Mouse (Mus musculus) skeletal muscle tissue, adult 2 months (tissue): ENCODE measurements at regions not wholly inside any gene's neighbourhood (a gene's known extent, or its start where the extent isn't known, plus 50 kb on each side); places are given as distances from the start of the nearest gene placed in this dataset.
A peak's percentile ranks its signal among the peaks of the same experiment; 100 is the strongest.

Experiments used
- DNase-seq: peaks from one replicate; pipeline ENCODE4 v3.0.0-alpha.2; 2012; ENCODE audit warnings: low read depth, low spot score

DNA sequence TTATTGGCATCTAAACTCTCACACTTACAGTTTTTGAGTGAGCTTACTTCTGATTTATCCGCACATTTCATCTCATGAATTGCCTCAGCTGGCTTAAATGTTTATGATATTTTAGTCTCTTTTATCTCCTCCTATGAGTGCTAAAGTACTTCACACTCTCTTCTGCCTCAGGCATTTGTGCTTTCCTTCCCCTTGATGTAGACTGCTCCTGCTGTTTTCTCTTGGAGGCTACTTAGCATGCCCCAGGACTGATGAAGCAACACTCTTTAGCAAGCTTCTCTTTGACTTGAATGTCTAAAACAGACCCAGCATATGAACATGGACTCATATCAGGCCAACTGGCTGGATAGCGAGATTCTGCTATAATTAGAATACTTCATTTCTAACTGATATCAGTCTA, 882.8 kb downstream of the Tecrl start:
- DNase-seq, result no peak

DNA sequence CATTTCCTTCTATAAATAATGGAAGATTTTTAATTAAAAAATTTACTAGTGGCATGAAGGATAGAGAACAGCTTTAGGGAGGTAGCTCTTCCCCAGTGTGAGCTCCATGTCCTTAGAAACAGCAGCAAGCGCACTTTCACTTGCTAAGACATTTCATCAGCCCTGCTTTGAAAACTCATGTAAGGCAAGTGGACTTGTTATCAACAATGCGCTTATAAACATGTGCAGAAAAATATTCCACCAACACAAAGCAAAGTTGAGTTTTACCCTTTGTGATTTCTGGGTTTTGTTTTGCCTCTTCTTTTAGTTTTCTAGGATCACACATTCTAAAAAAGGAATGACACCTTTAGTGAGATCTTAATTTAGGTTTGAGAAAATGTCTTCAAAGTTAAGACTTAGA, 890.7 kb downstream of the Tecrl start:
- no peak for DNase-seq

DNA sequence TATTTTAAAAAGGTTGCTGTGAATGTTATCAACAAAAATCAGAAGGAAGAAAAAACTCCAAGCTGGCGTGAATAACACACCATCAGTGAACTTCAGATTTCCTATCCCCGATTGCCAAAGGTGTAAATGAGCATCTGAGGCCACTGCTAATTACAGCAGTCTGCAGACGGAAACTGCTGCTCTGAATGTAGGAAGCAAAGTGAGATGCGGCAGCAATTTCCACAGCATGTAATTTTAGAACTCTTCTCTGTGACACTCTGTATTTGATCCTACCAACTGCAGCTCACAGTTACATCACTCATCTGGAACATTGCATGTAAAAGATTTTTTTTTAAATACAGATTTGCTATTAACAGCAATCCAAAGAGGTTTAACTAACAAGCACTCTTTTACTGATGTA, 913.7 kb downstream of the Tecrl start:
- DNase-seq, result no peak

DNA sequence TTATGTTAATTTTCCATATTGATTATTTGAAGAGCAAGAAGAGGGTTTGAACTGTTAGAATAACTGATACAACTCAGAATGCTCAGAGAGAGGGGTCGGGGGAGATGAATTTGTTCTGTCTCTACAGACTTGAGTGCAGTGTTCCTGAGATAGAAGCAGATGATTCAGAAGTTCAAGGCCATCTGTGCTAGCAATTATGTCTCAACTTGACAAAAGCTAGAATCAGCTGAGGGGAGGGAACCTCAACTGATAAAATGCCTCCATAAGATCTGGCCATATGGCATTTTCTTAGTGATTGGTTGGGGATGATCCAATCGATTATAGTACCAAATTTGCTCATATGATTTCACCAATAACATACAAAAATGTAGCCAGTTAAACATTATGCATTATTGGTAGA, 914.9 kb downstream of the Tecrl start:
- DNase-seq, result no peak

- no peak for DNase-seq
Measured at GRCm38 (mm10) chr5:82420396-82420795, 934.6 kb downstream of the Tecrl start.

GRCm38 (mm10) chr5:82396632-82397234, 958.3 kb downstream of the Tecrl start:
- DNase-seq, result no peak

- DNase-seq, result no peak
Measured at GRCm38 (mm10) chr5:82361624-82362023, 993.4 kb downstream of the Tecrl start.

DNA sequence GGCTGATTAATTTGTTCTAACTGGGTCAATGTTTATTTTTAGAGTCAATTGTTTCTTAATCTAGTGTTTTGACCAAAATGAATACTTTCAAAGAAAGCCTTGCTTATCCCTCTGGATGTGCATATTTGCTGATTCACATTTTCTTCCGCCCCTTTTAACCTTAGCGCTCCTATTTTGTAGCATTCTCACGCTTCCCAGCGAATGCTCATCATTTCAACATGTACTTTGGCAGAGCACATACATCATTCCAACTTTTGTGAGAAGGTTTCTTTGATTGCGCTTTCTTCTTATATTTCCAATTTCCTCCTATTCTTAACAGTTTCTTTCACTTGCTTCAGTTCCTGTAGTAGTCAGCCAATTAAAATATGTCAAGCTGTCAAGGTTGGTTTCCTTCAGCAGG, 998.7 kb downstream of the Tecrl start:
- DNase-seq, result no peak

DNA sequence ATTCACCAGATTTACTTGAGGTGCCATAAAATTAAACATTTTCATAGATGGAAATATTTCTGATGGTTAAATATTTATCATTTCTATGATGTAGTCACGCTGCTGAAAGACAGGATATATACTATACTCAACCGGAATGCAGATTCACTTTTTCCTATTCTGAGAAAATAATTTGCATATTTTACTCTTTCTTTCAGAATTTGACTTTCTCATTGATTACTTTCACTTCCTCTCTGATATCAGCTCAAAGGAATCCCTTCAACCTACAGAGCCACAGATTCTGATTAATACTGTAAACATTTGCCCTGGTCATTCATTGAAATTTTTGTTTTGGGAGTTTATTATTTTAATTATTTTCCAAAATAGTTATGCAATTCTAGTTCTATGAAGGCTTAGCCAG, 1003.9 kb downstream of the Tecrl start:
- no peak for DNase-seq

DNA sequence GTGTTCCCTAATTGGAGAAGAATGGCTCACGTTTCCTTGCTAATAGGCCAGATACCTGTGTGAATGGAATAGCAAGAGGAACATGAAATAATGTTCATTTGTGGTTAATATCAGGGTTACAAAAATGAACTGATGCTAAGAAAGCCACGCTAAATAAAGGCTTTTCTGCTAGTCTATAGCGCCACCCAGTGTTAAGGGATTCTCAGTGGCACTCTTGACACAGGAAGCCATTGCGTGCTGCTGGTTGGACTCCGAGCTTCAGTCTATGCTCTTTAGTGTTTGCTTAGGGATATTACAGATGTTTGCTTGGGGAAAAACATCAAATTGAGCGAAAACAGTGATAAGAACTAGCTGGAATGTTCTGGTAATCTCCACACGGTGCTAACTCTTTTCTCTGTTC, 1008.3 kb downstream of the Tecrl start:
- DNase-seq, result peak; percentile 2

DNA sequence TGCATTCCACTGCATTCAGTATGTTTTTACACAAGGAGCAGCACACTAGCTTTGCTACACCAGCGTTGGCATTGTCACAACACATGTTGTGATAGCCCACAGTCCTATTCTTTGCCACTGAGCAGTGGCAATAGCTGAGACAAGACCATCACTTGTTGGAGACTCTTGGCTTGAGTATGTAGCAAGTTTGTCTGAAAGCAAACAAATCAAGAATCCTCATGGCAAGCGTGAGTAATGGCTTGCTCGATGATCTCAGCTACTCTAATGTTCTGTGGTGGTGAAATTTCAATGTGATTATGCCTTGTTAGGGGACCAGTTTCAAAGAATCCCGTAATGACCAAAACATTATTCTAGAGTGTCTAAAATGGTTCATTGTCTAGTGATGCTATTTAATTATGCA, 1030.6 kb downstream of the Tecrl start:
- no peak for DNase-seq

- DNase-seq, result no peak
Measured at GRCm38 (mm10) chr5:82319709-82320333, 1035.2 kb downstream of the Tecrl start.

DNA sequence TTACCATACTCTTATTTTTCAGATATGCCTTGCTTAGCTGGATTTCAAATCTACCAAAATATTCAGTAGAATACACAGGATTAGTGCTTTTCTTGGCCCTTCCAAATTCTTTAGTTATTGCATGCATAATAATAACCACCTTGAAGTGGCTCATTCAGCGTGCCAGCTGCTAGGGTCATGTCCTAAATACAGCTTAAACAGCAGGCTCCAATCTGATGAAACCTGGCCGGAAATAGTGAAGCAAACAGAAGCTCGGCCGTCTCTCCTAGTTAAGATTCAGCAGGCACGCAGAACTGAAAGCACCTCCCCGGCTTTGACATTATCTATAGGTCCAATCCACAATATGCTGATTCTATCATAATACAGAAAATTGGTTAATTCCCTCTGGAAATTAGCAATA, 1042.9 kb downstream of the Tecrl start:
- no peak for DNase-seq

DNA sequence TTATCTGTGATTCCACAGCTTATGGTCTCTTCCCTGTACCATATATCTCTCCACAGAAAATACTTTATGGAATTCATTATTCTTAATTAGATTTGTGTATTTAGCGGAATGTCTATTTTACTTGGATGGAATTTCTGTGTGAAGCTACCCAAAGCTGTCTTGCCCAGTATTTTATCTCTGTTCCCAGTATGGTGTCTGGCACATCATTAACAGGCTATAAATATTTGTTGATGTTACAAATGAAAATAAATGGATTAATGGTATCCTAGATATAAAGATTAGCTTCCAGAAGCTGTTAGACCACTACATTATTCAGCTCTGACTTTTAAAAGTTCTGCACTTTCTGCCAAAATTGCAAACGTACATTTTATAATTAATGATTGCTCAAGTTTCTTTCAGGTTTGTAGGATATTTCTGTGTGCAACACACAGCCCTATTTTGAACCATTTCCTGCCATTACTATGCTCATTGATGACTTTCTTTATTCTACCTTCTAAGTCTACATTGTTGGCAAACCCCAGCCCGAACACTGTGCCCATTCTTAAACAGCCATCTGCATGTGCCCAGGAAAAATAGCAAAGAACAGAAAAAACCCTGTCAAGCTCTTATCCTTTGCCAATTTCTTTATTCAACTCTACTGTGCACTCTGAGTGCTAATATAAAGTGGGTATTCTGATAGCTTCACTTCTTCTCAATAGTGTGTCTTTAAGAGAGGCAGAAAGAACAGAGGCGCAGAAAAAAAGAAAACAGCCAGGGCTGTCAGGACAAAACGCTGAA, 1066.7 kb downstream of the Tecrl start:
- DNase-seq, result no peak

DNA sequence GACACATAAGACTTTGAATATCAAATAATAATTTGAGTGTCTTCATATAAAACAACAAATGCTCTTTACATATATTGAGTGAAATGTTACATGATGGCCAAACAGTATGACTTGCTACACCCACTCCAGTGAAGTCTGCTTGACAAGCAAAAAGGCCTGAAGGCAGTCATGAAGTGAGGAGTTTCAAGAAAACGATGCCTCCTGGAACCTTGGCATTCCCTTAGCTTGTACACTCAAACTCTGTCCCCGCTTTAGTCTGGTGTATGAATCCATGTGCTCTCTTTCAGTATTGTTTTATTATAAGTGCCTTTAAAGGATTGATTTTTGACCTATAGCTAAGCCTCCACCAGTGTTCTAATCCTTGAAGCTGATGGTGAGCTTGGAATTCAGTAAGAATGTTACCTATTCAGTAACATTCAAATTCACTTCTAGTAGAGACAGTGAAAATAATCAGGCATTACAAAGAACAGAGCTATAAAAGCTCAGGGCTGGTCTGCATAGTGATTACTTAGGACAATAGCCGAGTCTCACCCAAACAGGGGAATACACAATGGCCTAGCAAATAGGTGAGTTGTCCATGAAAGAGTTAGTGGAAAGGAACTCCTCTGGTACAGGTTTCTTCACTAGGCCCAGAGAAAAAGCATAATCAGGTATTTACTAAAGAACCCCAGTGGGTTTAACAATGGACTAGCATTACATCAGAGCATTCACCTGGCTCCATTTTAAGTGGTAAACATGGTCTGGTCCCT, 1101.5 kb downstream of the Tecrl start:
- DNase-seq, result no peak

DNA sequence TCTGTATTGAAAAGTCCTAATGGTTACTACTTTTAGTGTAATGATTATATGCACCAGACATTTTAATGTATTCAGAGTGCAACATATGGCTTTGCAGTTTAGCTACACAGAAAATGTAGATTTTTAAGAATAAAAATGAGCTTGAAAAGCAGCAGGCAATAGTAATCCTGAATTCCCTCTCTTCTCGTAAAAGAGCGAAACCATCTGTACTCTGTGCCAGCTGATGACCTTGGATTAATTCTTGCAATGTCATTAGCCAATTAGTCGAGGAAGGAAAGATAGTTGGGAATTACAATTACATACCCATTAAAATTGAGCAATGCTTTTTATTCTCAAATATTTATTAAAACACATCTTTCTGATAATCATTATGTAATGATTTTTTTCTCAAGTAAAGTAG, 1128.7 kb downstream of the Tecrl start:
- no peak for DNase-seq

- no peak for DNase-seq
Measured at GRCm38 (mm10) chr5:82223622-82224021, 1131.4 kb downstream of the Tecrl start.

- DNase-seq, result no peak
Measured at GRCm38 (mm10) chr5:82203606-82204005, 1151.4 kb downstream of the Tecrl start.
